Mouse (Mus musculus) brain, embryonic 14.5 days (tissue): ENCODE results near the gene Gm29776.

ENCODE experiments used
- CTCF ChIP-seq: fragments of 200-500 bp; IDR thresholded peaks from 2 replicates; pipeline ENCODE4 v1.5.1; 2012; ENCODE audit warnings: inconsistent platforms, mild to moderate bottlenecking, moderate library complexity, borderline replicate concordance; ENCODE audit not compliant: insufficient read depth, insufficient read length; ENCODE audit errors: extremely low read depth
- POLR2A ChIP-seq: fragments of 200-500 bp; IDR thresholded peaks from 2 replicates; pipeline ENCODE4 v1.6.1; 2012; ENCODE audit warnings: mild to moderate bottlenecking, inconsistent platforms, borderline replicate concordance; ENCODE audit not compliant: poor library complexity, insufficient read depth, insufficient read length, severe bottlenecking; ENCODE audit errors: extremely low read depth

- no peak for TF ChIP-seq CTCF
- TF ChIP-seq POLR2A, result no peak
Measured at GRCm38 (mm10) chr14:54730305-54730704, 31.7 kb upstream of the Gm29776 start.
